Mouse (Mus musculus) intestine, embryonic 16.5 days (tissue): Measurements from ENCODE around the gene Coa3. TPM values are rescaled to one million over a fixed set of nuclear protein-coding genes. Genes with fewer than 3 reads are reported as not detected.

Source experiments
- ATAC-seq: fragments of 200-750 bp; cut with Nextera tagmentation; 2 replicates; pipeline ENCODE4 v1.8.0; 2017; ENCODE audit warnings: moderate TSS enrichment, moderate library complexity
- H3K27ac ChIP-seq: fragments of 300-500 bp; sonication (generic); 2 replicates; pipeline ENCODE4 v1.5.1; 2014; ENCODE audit warnings: mild to moderate bottlenecking, low read length
- H3K27me3 ChIP-seq: fragments of 300-500 bp; sonication (generic); replicated peaks from 2 replicates; pipeline ENCODE4 v1.6.1; 2014; ENCODE audit warnings: low read length, control low read depth, mixed read lengths; ENCODE audit not compliant: control insufficient read depth, insufficient read depth
- H3K36me3 ChIP-seq: fragments of 300-500 bp; sonication (generic); 2 replicates; pipeline ENCODE4 v1.6.1; 2014; ENCODE audit warnings: low read length, control low read depth; ENCODE audit not compliant: control insufficient read depth, insufficient read depth
- H3K4me1 ChIP-seq: fragments of 300-500 bp; sonication (generic); 2 replicates; pipeline ENCODE4 v1.6.1; 2014; ENCODE audit warnings: low read length, control low read depth, mixed read lengths; ENCODE audit not compliant: control insufficient read depth, insufficient read depth
- H3K4me2 ChIP-seq: fragments of 300-500 bp; sonication (generic); 2 replicates; pipeline ENCODE4 v1.6.1; 2014; ENCODE audit warnings: low read depth, low read length, control low read depth
- H3K4me3 ChIP-seq: fragments of 300-500 bp; sonication (generic); 2 replicates; pipeline ENCODE4 v1.5.1; 2014; ENCODE audit warnings: mild to moderate bottlenecking, low read length
- H3K9ac ChIP-seq: fragments of 300-500 bp; sonication (generic); 2 replicates; pipeline ENCODE4 v1.6.1; 2014; ENCODE audit warnings: low read depth, low read length
- H3K9me3 ChIP-seq: fragments of 300-500 bp; sonication (generic); 2 replicates; pipeline ENCODE4 v1.6.1; 2016; ENCODE audit warnings: low read length, control low read depth; ENCODE audit not compliant: control insufficient read depth
- WGBS: fragments of 180-500 bp; shearing (Covaris S2); extraction: QIAGEN DNeasy Blood & Tissue Kit; methylation state at CpG from one replicate; pipeline ENCODE4 v1.1.7; 2014; 5-methylcytosine and 5-hydroxymethylcytosine counted together
- polyA plus RNA-seq: library from polyadenylated mRNA; unstranded; fragments of >200 nt; fragmentation: Nextera tagmentation; extraction: Ambion mirVana; gene quantifications from 2 replicates; pipeline ENCODE4 v1.2.1, GENCODE M21; 2015

The Coa3 gene
- polyA plus RNA-seq, 1 experiment from 2014 or later, result 278 TPM

DNA sequence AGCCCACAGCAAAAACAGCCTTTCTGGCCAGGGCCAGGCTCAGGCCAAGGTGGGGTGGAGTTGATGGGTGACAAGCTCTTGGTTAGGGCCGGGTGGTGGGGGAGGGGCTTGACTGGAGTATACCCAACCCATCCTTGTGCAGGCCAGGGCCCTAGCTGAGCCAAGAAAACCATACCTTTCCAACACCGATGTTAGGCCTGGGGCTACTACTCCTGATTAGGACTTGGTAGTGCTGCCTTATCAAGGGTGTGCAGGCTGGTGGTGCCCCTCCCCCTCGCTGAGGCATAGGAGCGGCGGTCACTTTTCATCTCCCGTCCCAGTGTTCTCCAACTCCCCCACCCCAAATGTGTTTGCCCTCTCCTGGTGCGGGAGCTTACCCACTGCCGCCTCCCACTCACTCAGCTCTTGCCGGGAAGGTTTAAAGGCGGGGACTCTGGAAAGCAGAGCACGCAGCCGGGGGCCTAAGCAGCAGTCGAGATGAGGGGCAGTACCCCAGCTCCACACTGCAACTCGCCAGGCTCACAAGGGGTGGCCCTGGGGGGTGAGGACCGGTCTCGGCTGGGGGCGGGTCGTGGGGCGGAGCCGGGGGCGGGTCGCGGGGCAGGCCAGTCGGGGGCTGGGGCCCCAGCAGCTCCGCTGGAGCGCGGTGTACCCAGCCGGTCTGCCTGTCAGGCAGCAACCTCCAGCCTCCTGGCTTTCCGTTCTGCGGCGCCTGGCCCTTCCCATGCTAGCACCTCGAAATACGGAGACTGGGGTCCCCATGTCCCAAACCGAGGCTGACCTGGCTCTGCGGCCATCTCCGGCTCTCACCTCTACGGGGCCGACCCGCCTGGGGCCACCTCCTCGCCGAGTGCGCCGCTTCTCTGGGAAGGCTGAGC is 18.7 kb downstream of the Coa3 start, which contains the start of gene Wnk4:
Gene Wnk4 (plus strand): TSS at position 620 of the 878 bp plus-strand sequence.
- H3K36me3 ChIP-seq, result no peaks in the 10 kb centered on the region
- peak within 1 kb of the TSS; percentile 86 for H3K9ac ChIP-seq
- no peaks in the 10 kb centered on the region for H3K9me3 ChIP-seq
- H3K4me2 ChIP-seq, result peak within 1 kb of the TSS; percentile 98
- H3K27ac ChIP-seq, result peak within 1 kb of the TSS; percentile 83
- ATAC-seq, result peak; percentile 86
- peaks cover 47% of the 10 kb centered on the region for H3K4me1 ChIP-seq
- peak within 1 kb of the TSS; percentile 73 for H3K4me3 ChIP-seq
- WGBS, result under 1% methylated on average over 40 of the region's 43 CpGs
- H3K27me3 ChIP-seq, result peaks cover 9% of the 10 kb centered on the region; the same call in 1 of the 2 replicates

DNA sequence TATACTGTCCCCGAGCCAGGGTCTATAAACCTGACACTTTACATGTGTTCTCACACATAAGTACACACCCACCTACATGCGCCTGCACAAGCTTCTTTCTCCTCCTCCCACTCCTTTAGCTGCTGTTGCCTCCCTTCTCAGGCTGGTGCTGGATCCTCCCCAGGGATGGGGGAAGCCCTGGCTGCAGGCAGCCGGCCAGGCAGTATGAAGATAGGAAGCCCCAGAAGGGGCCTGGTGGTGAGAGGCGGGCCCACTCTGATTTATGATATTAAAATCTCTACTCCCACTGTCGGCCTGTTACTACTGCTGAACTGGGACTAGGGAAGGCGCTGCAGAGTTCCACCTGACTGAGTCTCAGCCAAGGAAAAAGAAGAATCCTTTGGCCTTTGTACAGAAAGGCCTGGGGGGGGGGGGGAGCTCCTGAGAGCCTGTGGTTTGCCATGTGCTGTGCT is 19.6 kb downstream of the Coa3 start:
- H3K27me3 ChIP-seq, result peaks cover 9% of the 10 kb centered on the region; the same call in 1 of the 2 replicates
- peak overlapping the region; percentile 83 for H3K27ac ChIP-seq
- H3K4me3 ChIP-seq, result peak overlapping the region; percentile 73
- WGBS, result 10% methylated on average over 6 of the region's 6 CpGs
- no peaks in the 10 kb centered on the region for H3K36me3 ChIP-seq
- H3K9ac ChIP-seq, result peak overlapping the region; percentile 86
- ATAC-seq, result peak; percentile 49
- no peaks in the 10 kb centered on the region for H3K9me3 ChIP-seq
- H3K4me1 ChIP-seq, result peaks cover 47% of the 10 kb centered on the region
- peak overlapping the region; percentile 98 for H3K4me2 ChIP-seq

DNA sequence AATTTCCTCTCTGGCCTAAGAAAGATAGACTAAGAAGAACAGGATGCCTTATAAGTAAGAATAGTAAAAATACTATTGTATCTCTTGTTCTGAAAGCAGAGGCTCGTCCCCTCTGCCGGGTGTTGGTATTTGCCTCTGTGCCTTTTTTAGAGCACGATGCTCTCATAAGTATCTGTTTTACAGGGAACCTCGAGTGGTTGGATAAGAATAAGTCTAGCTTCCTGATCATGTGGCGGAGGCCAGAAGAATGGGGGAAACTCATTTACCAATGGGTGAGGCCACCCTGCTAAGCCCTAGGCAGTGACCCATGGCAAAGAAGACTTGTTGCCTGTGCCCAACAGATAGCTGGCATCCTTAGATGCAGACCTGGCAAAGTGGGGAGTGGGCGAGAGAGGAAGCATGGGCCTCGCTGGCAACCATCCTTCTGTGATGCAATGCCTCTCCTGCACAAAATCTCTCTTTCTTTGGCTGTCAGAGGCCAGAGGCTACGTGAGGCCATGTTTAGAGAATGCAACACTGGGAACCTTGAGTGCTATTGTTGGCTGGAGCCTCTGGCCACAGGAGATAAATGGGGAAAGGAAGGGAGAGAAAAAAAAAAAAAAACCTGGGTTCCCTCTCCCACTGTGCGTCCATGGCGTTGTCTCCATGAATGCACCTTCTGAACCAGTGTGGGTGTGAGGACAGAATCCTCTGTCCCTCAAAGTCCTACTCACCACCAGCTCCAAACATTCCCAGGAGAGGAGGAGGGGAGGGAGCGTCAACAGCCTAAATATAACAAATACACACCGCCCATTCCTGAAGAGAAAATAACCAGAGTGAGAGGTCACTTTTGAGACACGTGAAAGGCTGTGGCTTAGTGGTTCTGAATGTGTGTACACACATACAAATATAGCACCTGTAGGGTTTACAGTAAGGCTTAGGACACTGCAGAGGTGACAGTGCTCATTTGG is 22.8 kb downstream of the Coa3 start:
- Histone ChIP-seq H3K4me2 (no peak overlapping the region), H3K27ac (no peak overlapping the region), H3K4me3 (no peak overlapping the region), H3K9me3 (no peaks in the 10 kb centered on the region), H3K9ac (no peak overlapping the region), H3K36me3 (no peaks in the 10 kb centered on the region), H3K4me1 (peaks cover 32% of the 10 kb centered on the region), H3K27me3 (no peaks in the 10 kb centered on the region)
- 89% methylated on average over 13 of the region's 13 CpGs for WGBS
- ATAC-seq, result no peak

DNA sequence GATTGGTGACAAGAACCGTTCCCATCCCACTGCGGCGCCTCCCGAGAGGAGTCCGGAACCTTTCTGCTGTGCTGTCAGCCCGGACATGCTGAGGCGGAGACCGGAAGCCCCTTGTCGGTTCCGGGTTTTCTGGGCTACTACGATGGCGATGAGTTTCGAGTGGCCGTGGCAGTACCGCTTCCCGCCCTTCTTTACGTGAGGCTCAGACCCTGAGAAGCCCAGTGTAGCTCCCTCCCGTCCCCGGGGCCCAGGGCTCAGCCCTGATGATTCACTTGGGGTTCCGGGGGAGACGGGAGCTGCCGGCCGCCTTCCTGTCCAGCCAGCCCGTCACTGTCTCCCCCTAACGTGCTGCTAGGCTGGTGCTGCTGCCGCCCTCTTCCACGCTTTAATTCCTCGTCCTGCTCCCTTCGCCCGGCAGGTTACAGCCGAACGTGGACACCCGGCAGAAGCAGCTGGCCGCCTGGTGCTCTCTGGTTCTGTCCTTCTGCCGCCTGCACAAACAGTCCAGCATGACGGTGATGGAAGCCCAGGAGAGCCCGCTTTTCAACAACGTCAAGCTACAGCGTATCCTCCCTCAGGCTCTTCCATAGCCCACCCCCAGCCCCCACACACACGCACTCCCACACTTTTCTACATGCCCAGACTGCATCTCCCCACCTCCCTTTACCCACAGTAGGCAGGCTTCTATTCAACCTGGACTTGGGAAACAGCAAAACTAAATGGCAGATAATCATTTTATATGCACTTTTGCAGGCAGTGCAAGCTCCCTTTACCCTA is 25.1 kb downstream of the Coa3 start, which contains the start of gene Vps25:
Gene Vps25 (plus strand): TSS at position 95 of the 777 bp plus-strand sequence.
- WGBS, result under 1% methylated on average over 40 of the region's 40 CpGs

DNA sequence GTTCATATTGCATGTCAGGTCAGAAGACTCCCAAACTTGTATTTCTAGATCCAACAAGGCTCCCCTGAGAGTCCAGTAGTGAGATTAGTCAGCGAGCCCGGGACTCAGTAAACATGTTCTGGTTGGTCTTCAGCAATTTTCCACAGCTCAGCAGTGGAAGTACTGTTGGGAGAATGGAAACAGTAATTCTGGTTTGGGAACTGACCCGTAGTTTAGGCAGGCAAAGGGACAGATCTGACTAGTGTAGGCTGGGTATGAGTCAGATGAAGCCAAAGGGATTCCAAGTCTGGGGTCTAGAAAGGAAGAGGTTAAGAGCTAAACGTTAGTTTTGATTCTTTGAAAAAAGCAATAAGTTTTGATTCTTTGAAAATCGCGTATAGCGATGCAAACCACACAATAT is 26.0 kb downstream of the Coa3 start:
- Histone ChIP-seq H3K9me3 (no peaks in the 10 kb centered on the region), H3K9ac (peak overlapping the region; percentile 90), H3K27ac (peak overlapping the region; percentile 89), H3K4me3 (peak overlapping the region; percentile 86), H3K36me3 (no peaks in the 10 kb centered on the region), H3K4me1 (peaks cover 15% of the 10 kb centered on the region), H3K27me3 (no peaks in the 10 kb centered on the region), H3K4me2 (peak overlapping the region; percentile 90)
- 5% methylated on average over 7 of the region's 7 CpGs for WGBS
- no peak for ATAC-seq

More for the DNA sequence above, 25.1 kb downstream of the Coa3 start, which contains the start of gene Vps25:
- Histone ChIP-seq H3K27ac (peak within 1 kb of the TSS; percentile 89), H3K36me3 (no peaks in the 10 kb centered on the region), H3K9ac (peak within 1 kb of the TSS; percentile 90), H3K4me3 (peak within 1 kb of the TSS; percentile 86), H3K27me3 (no peaks in the 10 kb centered on the region), H3K4me2 (peak within 1 kb of the TSS; percentile 90), H3K4me1 (peaks cover 18% of the 10 kb centered on the region), H3K9me3 (no peaks in the 10 kb centered on the region)
- ATAC-seq, result peak; percentile 83

DNA sequence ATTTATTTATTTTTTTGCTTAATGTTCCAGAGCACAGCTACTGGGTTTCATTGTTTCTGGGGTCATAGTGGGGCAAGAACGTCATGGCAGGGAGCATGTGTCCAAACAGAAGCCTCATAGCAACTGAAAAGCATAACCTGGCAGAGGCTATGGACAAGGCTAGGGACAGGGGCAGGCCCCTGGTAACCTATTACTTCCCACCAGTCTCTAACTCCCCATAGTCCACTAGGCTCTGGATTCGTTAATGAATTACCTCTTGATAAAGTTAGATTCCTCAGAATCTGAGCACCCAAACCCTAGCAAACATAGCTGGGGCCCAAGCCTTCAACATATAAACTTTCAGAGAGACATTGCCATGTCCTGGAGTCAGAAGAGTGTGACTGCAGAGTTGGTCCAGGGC is 27.9 kb downstream of the Coa3 start:
- H3K4me1 ChIP-seq, result peaks cover 23% of the 10 kb centered on the region
- no peak overlapping the region; the same call in 1 of the 2 replicates for H3K27ac ChIP-seq
- no peaks in the 10 kb centered on the region for H3K9me3 ChIP-seq
- H3K27me3 ChIP-seq, result no peaks in the 10 kb centered on the region
- H3K9ac ChIP-seq, result no peak overlapping the region
- no peak overlapping the region for H3K4me2 ChIP-seq
- no peak for ATAC-seq
- H3K4me3 ChIP-seq, result no peak overlapping the region
- H3K36me3 ChIP-seq, result no peaks in the 10 kb centered on the region
- WGBS, result 70% methylated on average over 2 of the region's 2 CpGs

DNA sequence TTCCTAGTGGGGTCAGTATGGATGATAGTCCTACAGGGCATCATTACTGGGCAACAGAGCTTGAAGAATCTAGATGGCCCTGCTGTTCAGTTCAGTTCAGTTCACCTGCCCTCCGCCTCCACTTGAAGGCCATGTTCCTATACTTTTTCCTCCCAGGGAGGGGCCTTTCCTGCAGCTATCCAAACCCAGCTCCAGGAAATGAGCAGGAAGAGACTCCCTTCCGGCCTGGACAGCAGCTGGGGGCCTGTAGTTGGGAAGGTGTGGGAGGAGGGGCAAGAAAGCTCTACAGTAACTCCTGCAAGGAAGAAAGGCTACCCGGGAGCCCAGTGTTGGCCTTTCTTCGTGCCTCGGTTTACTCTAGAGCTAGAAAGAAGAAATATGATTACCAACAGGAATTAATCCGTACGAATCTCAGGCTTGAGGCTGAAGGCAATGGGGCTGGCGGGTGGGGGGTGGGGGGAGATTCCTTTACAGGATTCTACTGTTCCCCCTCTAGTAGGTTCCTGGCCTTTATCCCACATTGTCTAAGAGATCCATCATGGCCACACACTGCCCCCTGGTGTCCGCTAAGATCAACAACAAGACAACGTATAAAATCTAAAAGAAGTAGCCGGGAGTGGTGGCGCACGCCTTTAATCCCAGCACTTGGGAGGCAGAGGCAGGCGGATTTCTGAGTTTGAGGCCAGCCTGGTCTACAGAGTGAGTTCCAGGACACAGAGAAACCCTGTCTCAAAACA is 30.5 kb downstream of the Coa3 start:
- Histone ChIP-seq H3K4me3 (peak overlapping the region; percentile 66; the same call in 1 of the 2 replicates), H3K4me2 (peak overlapping the region; percentile 98; the same call in 1 of the 2 replicates), H3K27me3 (no peaks in the 10 kb centered on the region), H3K9me3 (no peaks in the 10 kb centered on the region), H3K36me3 (no peaks in the 10 kb centered on the region), H3K4me1 (peaks cover 21% of the 10 kb centered on the region), H3K27ac (peak overlapping the region; percentile 46; the same call in 1 of the 2 replicates), H3K9ac (no peak overlapping the region; the same call in 1 of the 2 replicates)
- WGBS, result 34% methylated on average over 14 of the region's 14 CpGs
- ATAC-seq, result peak; percentile 43

DNA sequence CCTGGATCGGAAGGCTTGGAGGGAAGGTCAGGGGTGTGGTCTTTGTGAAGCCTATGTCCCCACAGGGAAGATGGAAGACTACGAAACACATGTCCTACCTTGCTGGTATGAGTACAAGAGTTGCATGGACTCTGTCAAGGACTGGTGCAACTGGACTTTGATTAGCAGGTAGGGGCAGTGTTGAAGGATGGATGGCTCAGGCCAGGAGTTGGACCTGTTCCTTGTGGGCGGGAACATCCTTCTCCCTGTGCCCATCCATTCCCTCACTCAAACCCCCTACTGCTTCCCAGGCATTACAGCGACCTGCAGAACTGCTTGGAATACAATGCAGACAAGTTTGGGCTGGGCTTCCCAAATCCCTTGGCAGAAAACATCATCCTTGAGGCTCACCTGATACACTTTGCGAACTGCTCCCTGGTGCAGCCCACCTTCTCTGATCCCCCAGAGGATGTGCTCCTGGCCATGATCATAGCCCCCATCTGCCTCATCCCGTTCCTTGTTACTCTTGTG is 31.3 kb downstream of the Coa3 start:
- H3K36me3 ChIP-seq, result no peaks in the 10 kb centered on the region
- 0 out of 2 replicates have a peak overlapping the region, but pooled peaks have one; percentile 8 for H3K9ac ChIP-seq
- H3K27ac ChIP-seq, result peak overlapping the region; percentile 46; the same call in 1 of the 2 replicates
- H3K4me1 ChIP-seq, result peaks cover 17% of the 10 kb centered on the region
- H3K4me3 ChIP-seq, result peak overlapping the region; percentile 66
- no peaks in the 10 kb centered on the region for H3K27me3 ChIP-seq
- no peaks in the 10 kb centered on the region for H3K9me3 ChIP-seq
- ATAC-seq, result no peak
- H3K4me2 ChIP-seq, result peak overlapping the region; percentile 98; the same call in 1 of the 2 replicates
- 81% methylated on average over 6 of the region's 6 CpGs for WGBS
